9 mouse cellular contexts compared by ENCODE assay signal in genomic region chr19:47432339-47432738, GRCm38 (mm10). TPM values are rescaled to one million over a fixed set of nuclear protein-coding genes. Genes with fewer than 3 reads are reported as not detected.
DNase-seq lines count a peak whose midpoint lies in the region; ATAC-seq and TF ChIP-seq lines count a peak whose summit lies in the region.
"Had no signal": no experiment of that assay in that cellular context is flagged by ENCODE, and none has a peak within 500 bp of the region (broad histone marks: within the 10 kb centered on the region; RNA-seq: fewer than 3 reads in every experiment).

No protein-coding gene starts in this region.

- DNase-seq in hindbrain, embryonic 10.5 days (ENCODE audit: low spot score): peak; percentile 31
- no peak for DNase-seq in hindbrain, embryonic 11.5 days (ENCODE audit: low spot score)
- DNase-seq in c-Kit-negative CD71-positive TER-119-positive erythroid progenitor cells, embryonic 14.5 days (ENCODE audit: low read depth, low spot score): peak; percentile 16
- peak; percentile 53 for DNase-seq in heart, postnatal 25 days (ENCODE audit: low spot score)
- peak; percentile 26 for DNase-seq in liver, embryonic 13.5 days
- DNase-seq in spleen, adult 2 months (ENCODE audit: low read depth in 1 of 2, low spot score in 2 of 2): peak; percentile 75 to 79
- no peak for DNase-seq in neural tube, embryonic 10.5 days (ENCODE audit: extremely low spot score, low spot score)

- no peak for TF ChIP-seq POLR2A in spleen, adult 2 months (IDR thresholded peaks at IDR 0.05; ENCODE audit: low read depth, low read length)

- no peak overlapping the region for H3K4me3 ChIP-seq in hindbrain, embryonic 10.5 days
- H3K4me3 ChIP-seq in hindbrain, embryonic 11.5 days (ENCODE audit: low read depth, low read length): no peak overlapping the region
- H3K4me3 ChIP-seq in liver, embryonic 13.5 days (replicated peaks): 0 out of 2 replicates have a peak overlapping the region, but pooled peaks have one; percentile 15
- no peak overlapping the region for H3K4me3 ChIP-seq in spleen, adult 2 months (ENCODE audit: extremely low read depth, insufficient read depth, insufficient read length)
- no peak overlapping the region for H3K4me3 ChIP-seq in forebrain, embryonic 16.5 days (replicated peaks; ENCODE audit: low read length)

- H3K9me3 ChIP-seq in hindbrain, embryonic 10.5 days: no peaks in the 10 kb centered on the region
- no peaks in the 10 kb centered on the region for H3K9me3 ChIP-seq in hindbrain, embryonic 11.5 days (ENCODE audit: control insufficient read depth, low read length)
- H3K9me3 ChIP-seq in liver, embryonic 13.5 days (replicated peaks): no peaks in the 10 kb centered on the region
- no peaks in the 10 kb centered on the region for H3K9me3 ChIP-seq in forebrain, embryonic 16.5 days (ENCODE audit: control insufficient read depth, low read length)
- H3K9me3 ChIP-seq: G1E had no signal

- intact Hi-C loops in heart, postnatal 25 days (cut with DNase I): loop anchor here (2.0 kb wide), 1 partner anchor 16 kb away; no protein-coding TSS in a partner anchor

- TF ChIP-seq CTCF in spleen, adult 2 months (IDR thresholded peaks at IDR 0.05; ENCODE audit: extremely low read depth, insufficient read depth, insufficient read length, insufficient replicate concordance): no peak

- WGBS in hindbrain, embryonic 10.5 days: 52% methylated on average over 10 of the region's 10 CpGs
- 55% methylated on average over 10 of the region's 10 CpGs for WGBS in hindbrain, embryonic 11.5 days
- 47% methylated on average over 10 of the region's 10 CpGs for WGBS in liver, embryonic 13.5 days (ENCODE audit: insufficient replicate concordance)
- WGBS in spleen, adult 2 months: 6% methylated on average over 10 of the region's 10 CpGs
- WGBS in forebrain, embryonic 16.5 days: 43% methylated on average over 10 of the region's 10 CpGs

- peak overlapping the region; percentile 68 for H3K27ac ChIP-seq in hindbrain, embryonic 10.5 days
- no peak overlapping the region for H3K27ac ChIP-seq in hindbrain, embryonic 11.5 days (ENCODE audit: low read depth, low read length)
- H3K27ac ChIP-seq in liver, embryonic 13.5 days: peak overlapping the region; percentile 97
- H3K27ac ChIP-seq in spleen, adult 2 months (ENCODE audit: insufficient read depth, low read length): peak overlapping the region; percentile 78
- no peak overlapping the region for H3K27ac ChIP-seq in forebrain, embryonic 16.5 days (ENCODE audit: low read length)

- H3K27me3 ChIP-seq in hindbrain, embryonic 10.5 days (ENCODE audit: insufficient read depth, poor library complexity, severe bottlenecking): no peaks in the 10 kb centered on the region
- no peaks in the 10 kb centered on the region for H3K27me3 ChIP-seq in hindbrain, embryonic 11.5 days (ENCODE audit: control insufficient read depth, insufficient read depth, low read length)
- H3K27me3 ChIP-seq in liver, embryonic 13.5 days: no peaks in the 10 kb centered on the region
- H3K27me3 ChIP-seq in spleen, adult 2 months (ENCODE audit: control insufficient read depth, insufficient read depth, low read length): no peaks in the 10 kb centered on the region
- H3K27me3 ChIP-seq in forebrain, embryonic 16.5 days (replicated peaks; ENCODE audit: control insufficient read depth, insufficient read depth, low read length): no peaks in the 10 kb centered on the region

- peaks cover 35% of the 10 kb centered on the region for H3K4me1 ChIP-seq in hindbrain, embryonic 10.5 days (replicated peaks)
- no peaks in the 10 kb centered on the region for H3K4me1 ChIP-seq in hindbrain, embryonic 11.5 days (replicated peaks; ENCODE audit: control insufficient read depth, insufficient read depth, low read length)
- peaks cover 80% of the 10 kb centered on the region for H3K4me1 ChIP-seq in liver, embryonic 13.5 days (replicated peaks)
- H3K4me1 ChIP-seq in spleen, adult 2 months (ENCODE audit: control insufficient read depth, insufficient read depth, insufficient read length): peaks cover 4% of the 10 kb centered on the region; the same call in 1 of the 2 replicates
- H3K4me1 ChIP-seq in forebrain, embryonic 16.5 days (replicated peaks; ENCODE audit: control insufficient read depth, insufficient read depth, low read length): peaks cover 9% of the 10 kb centered on the region; the same call in 1 of the 2 replicates

- H3K36me3 ChIP-seq in hindbrain, embryonic 10.5 days: peaks cover 6% of the 10 kb centered on the region; the same call in 1 of the 2 replicates
- no peaks in the 10 kb centered on the region for H3K36me3 ChIP-seq in hindbrain, embryonic 11.5 days (ENCODE audit: control insufficient read depth, insufficient read depth, low read length)
- H3K36me3 ChIP-seq in liver, embryonic 13.5 days: no peaks in the 10 kb centered on the region
- no peaks in the 10 kb centered on the region for H3K36me3 ChIP-seq in spleen, adult 2 months (ENCODE audit: control insufficient read depth, insufficient read depth, low read length)
- no peaks in the 10 kb centered on the region for H3K36me3 ChIP-seq in forebrain, embryonic 16.5 days (ENCODE audit: control insufficient read depth, insufficient read depth)
- H3K36me3 ChIP-seq: G1E had no signal

- no peak for ATAC-seq in hindbrain, embryonic 11.5 days (ENCODE audit: low FRiP score)
- 0 out of 2 replicates have a peak, but pooled peaks have one; percentile 1 for ATAC-seq in liver, embryonic 13.5 days (ENCODE audit: low read depth)
- ATAC-seq in forebrain, embryonic 16.5 days: no peak

- no peak overlapping the region for H3K9ac ChIP-seq in hindbrain, embryonic 11.5 days (ENCODE audit: low read depth, low read length)
- H3K9ac ChIP-seq in liver, embryonic 13.5 days: peak overlapping the region; percentile 63
- no peak overlapping the region for H3K9ac ChIP-seq in forebrain, embryonic 16.5 days (replicated peaks; ENCODE audit: low read depth, low read length)

- H3K4me2 ChIP-seq in hindbrain, embryonic 11.5 days (replicated peaks; ENCODE audit: low read depth, low read length): no peak overlapping the region
- H3K4me2 ChIP-seq in liver, embryonic 13.5 days: peak overlapping the region; percentile 61
- no peak overlapping the region for H3K4me2 ChIP-seq in forebrain, embryonic 16.5 days (ENCODE audit: low read length)

RNA-seq across cellular contexts. Expression of gene Sh3pxd2a, which starts 31.9 kb away (rescaled TPM):
- 2.7 TPM in 2 replicates for polyA plus RNA-seq in hindbrain, embryonic 10.5 days (2016; fragmentation: Nextera tagmentation; extraction: Ambion mirVana)
- 5.5 and 6.9 TPM in 2 replicates for polyA plus RNA-seq in hindbrain, embryonic 11.5 days (2014; fragmentation: Nextera tagmentation; extraction: Ambion mirVana)
- total RNA-seq in heart, postnatal 25 days (2021): 10 to 100 TPM; 63.5 to 63.6 TPM
- polyA plus RNA-seq in liver, embryonic 13.5 days (2015; fragmentation: Nextera tagmentation; extraction: Ambion mirVana): 0.54 and 0.62 TPM in 2 replicates
- polyA plus RNA-seq in spleen, adult 2 months (2012; rRNA removed): 12.1 and 13.1 TPM in 2 replicates
- polyA plus RNA-seq in forebrain, embryonic 16.5 days (2015; fragmentation: Nextera tagmentation; extraction: Ambion mirVana): 2.1 and 2.2 TPM in 2 replicates
- polyA plus RNA-seq: G1E had no signal

Comparison
In these comparisons a context has a peak if more than half of its experiments do, and no peak if none do; other contexts are left out.
1. DNase-seq: peak in hindbrain, embryonic 10.5 days (single experiment), c-Kit-negative CD71-positive TER-119-positive erythroid progenitor cells, embryonic 14.5 days (single experiment), heart, postnatal 25 days (single experiment), liver, embryonic 13.5 days (single experiment) and spleen, adult 2 months (2 of 2); none in hindbrain, embryonic 11.5 days (single experiment) and neural tube, embryonic 10.5 days (single experiment).
2. H3K27ac ChIP-seq: peak in hindbrain, embryonic 10.5 days (single experiment), liver, embryonic 13.5 days (single experiment) and spleen, adult 2 months (single experiment); none in hindbrain, embryonic 11.5 days (single experiment) and forebrain, embryonic 16.5 days (single experiment).